Mouse (Mus musculus) 3134 (cell line): ENCODE results near the gene Il23a.
"Not testable (repeated sequence)": the region's sequence is repeated elsewhere in the genome, so short reads cannot be mapped to it uniquely, and the experiment has no call there.

ENCODE experiments used
- DNase-seq: peaks from one replicate; pipeline ENCODE4 v3.0.0-alpha.2; 2011; ENCODE audit warnings: low spot score; ENCODE audit not compliant: insufficient read length; ENCODE audit errors: extremely low read depth

Il23a gene

GRCm38 (mm10) chr10:128298702-128299171 is at the start of gene Il23a:
Il23a (minus strand) TSS chr10:128298752.
- DNase-seq: no peak

GRCm38 (mm10) chr10:128347541-128347940 is 49.0 kb upstream of the Il23a start:
- DNase-seq: no peak

GRCm38 (mm10) chr10:128344568-128345275 is 46.2 kb upstream of the Il23a start:
- DNase-seq: peak; percentile 84

GRCm38 (mm10) chr10:128343436-128343835 is 44.9 kb upstream of the Il23a start:
- peak; percentile 20 for DNase-seq

GRCm38 (mm10) chr10:128340257-128340656 is 41.7 kb upstream of the Il23a start:
- DNase-seq: peak; percentile 49

- DNase-seq: no peak
These were observed 40.4 kb upstream of the Il23a start for GRCm38 (mm10) chr10:128338948-128339347.

GRCm38 (mm10) chr10:128338415-128338814 is 39.9 kb upstream of the Il23a start:
- no peak for DNase-seq

- DNase-seq: peak; percentile 97
These were observed 39.0 kb upstream of the Il23a start, which contains the start of gene Cs for GRCm38 (mm10) chr10:128337306-128338181. Cs (plus strand) TSS chr10:128337734.

- DNase-seq: no peak
These were observed 38.0 kb upstream of the Il23a start for GRCm38 (mm10) chr10:128336597-128336996.

GRCm38 (mm10) chr10:128336195-128336594 is 37.6 kb upstream of the Il23a start:
- DNase-seq: no peak

GRCm38 (mm10) chr10:128335582-128335981 is 37.0 kb upstream of the Il23a start:
- peak; percentile 28 for DNase-seq

GRCm38 (mm10) chr10:128332358-128333249 is 34.1 kb upstream of the Il23a start:
- DNase-seq: not testable (repeated sequence)

GRCm38 (mm10) chr10:128327610-128328009 is 29.1 kb upstream of the Il23a start:
- DNase-seq: no peak

- DNase-seq: no peak
These were observed 28.3 kb upstream of the Il23a start for GRCm38 (mm10) chr10:128326825-128327224.

- DNase-seq: no peak
These were observed 25.0 kb upstream of the Il23a start for GRCm38 (mm10) chr10:128323516-128323915.

GRCm38 (mm10) chr10:128322141-128323108 is 23.9 kb upstream of the Il23a start, which contains the start of gene Cnpy2:
Cnpy2 (plus strand) TSS chr10:128322459.
- peak; percentile 91 for DNase-seq

- no peak for DNase-seq
These were observed 23.1 kb upstream of the Il23a start for GRCm38 (mm10) chr10:128321641-128322040.

- no peak for DNase-seq
These were observed 17.0 kb upstream of the Il23a start for GRCm38 (mm10) chr10:128315578-128315977.

- no peak for DNase-seq
These were observed 12.3 kb upstream of the Il23a start for GRCm38 (mm10) chr10:128310902-128311301.
